Mouse (Mus musculus): ENCODE data around the gene Cacna2d4. TPM values are rescaled to one million over a fixed set of nuclear protein-coding genes. Genes with fewer than 3 reads are reported as not detected.
A peak's percentile ranks its signal among the peaks of the same experiment; 100 is the strongest.
"Not testable (repeated sequence)": the region's sequence is repeated elsewhere in the genome, so short reads cannot be mapped to it uniquely, and the experiment has no call there.

Cacna2d4 gene
- 1 to 10 TPM; 1.7 to 3.1 TPM for total RNA-seq (2021)
- long read RNA-seq, experiment 1, partial matches to known transcripts: 0 of 2 reads
- long read RNA-seq, experiment 1, other reads (novel, unspliced or antisense): 2 of 2 reads
- long read RNA-seq, experiment 2: 0 reads

- no peak for DNase-seq (ENCODE audit: low spot score in 2 of 2)
Measured at GRCm38 (mm10) chr6:119236241-119236640, at the start of gene Cacna2d4. Cacna2d4 (plus strand) TSS chr6:119236526.

GRCm38 (mm10) chr6:119186658-119187057 is 49.7 kb upstream of the Cacna2d4 start:
- peak in 1 of 2 experiments; percentile 14 for DNase-seq (ENCODE audit: low spot score in 2 of 2)

GRCm38 (mm10) chr6:119187631-119188030 is 48.7 kb upstream of the Cacna2d4 start:
- DNase-seq (ENCODE audit: low spot score in 2 of 2): no peak

- DNase-seq (ENCODE audit: low spot score in 2 of 2): no peak
Measured at GRCm38 (mm10) chr6:119191478-119191877, 44.8 kb upstream of the Cacna2d4 start.

GRCm38 (mm10) chr6:119193571-119194154 is 42.7 kb upstream of the Cacna2d4 start:
- DNase-seq (ENCODE audit: low spot score in 2 of 2): no peak

GRCm38 (mm10) chr6:119194161-119194560 is 42.2 kb upstream of the Cacna2d4 start:
- no peak for DNase-seq (ENCODE audit: low spot score in 2 of 2)

- no peak for DNase-seq (ENCODE audit: low spot score in 2 of 2)
Measured at GRCm38 (mm10) chr6:119194601-119195000, 41.7 kb upstream of the Cacna2d4 start.

GRCm38 (mm10) chr6:119196382-119197305 is 39.7 kb upstream of the Cacna2d4 start, which contains the start of gene Cacna1c:
Cacna1c (minus strand) TSS chr6:119196418.
- DNase-seq (ENCODE audit: low spot score in 2 of 2): no peak

- DNase-seq (ENCODE audit: low spot score in 2 of 2): no peak
Measured at GRCm38 (mm10) chr6:119198534-119199273, 37.6 kb upstream of the Cacna2d4 start.

GRCm38 (mm10) chr6:119199274-119199879 is 36.9 kb upstream of the Cacna2d4 start:
- no peak for DNase-seq (ENCODE audit: low spot score in 2 of 2)

GRCm38 (mm10) chr6:119200362-119200761 is 36.0 kb upstream of the Cacna2d4 start:
- no peak for DNase-seq (ENCODE audit: low spot score in 2 of 2)

- no peak for DNase-seq (ENCODE audit: low spot score in 2 of 2)
Measured at GRCm38 (mm10) chr6:119201575-119201974, 34.8 kb upstream of the Cacna2d4 start.

GRCm38 (mm10) chr6:119204286-119204685 is 32.0 kb upstream of the Cacna2d4 start:
- no peak for DNase-seq (ENCODE audit: low spot score in 2 of 2)

- DNase-seq (ENCODE audit: low spot score in 2 of 2): no peak
Measured at GRCm38 (mm10) chr6:119204915-119205314, 31.4 kb upstream of the Cacna2d4 start.

GRCm38 (mm10) chr6:119206006-119206405 is 30.3 kb upstream of the Cacna2d4 start:
- not testable (repeated sequence) for DNase-seq (ENCODE audit: low spot score in 2 of 2)

- DNase-seq (ENCODE audit: low spot score in 2 of 2): no peak
Measured at GRCm38 (mm10) chr6:119213375-119213774, 23.0 kb upstream of the Cacna2d4 start.

GRCm38 (mm10) chr6:119214190-119214589 is 22.1 kb upstream of the Cacna2d4 start:
- DNase-seq (ENCODE audit: low spot score in 2 of 2): no peak

GRCm38 (mm10) chr6:119215040-119215613 is 21.2 kb upstream of the Cacna2d4 start:
- peak in 1 of 2 experiments; percentile 1 for DNase-seq (ENCODE audit: low spot score in 2 of 2)

GRCm38 (mm10) chr6:119217661-119218060 is 18.7 kb upstream of the Cacna2d4 start:
- DNase-seq (ENCODE audit: low spot score in 2 of 2): no peak

- peak in 1 of 2 experiments; percentile 0 for DNase-seq (ENCODE audit: low spot score in 2 of 2)
Measured at GRCm38 (mm10) chr6:119218591-119218990, 17.7 kb upstream of the Cacna2d4 start.

Measured in left cerebral cortex, adult 18-20 months (tissue).